Mouse (Mus musculus) right cerebral cortex, adult 18-20 months (tissue): ENCODE measurements around the gene Stk38.
"Not testable (repeated sequence)": the region's sequence is repeated elsewhere in the genome, so short reads cannot be mapped to it uniquely, and the experiment has no call there.

Experiments used
- DNase-seq: peaks from one replicate; pipeline ENCODE4 v3.0.0; 2022; ENCODE audit warnings: mixed read lengths

Gene Stk38

GRCm38 (mm10) chr17:29034264-29034663 is 26.5 kb upstream of the Stk38 start:
- DNase-seq = no peak

DNA sequence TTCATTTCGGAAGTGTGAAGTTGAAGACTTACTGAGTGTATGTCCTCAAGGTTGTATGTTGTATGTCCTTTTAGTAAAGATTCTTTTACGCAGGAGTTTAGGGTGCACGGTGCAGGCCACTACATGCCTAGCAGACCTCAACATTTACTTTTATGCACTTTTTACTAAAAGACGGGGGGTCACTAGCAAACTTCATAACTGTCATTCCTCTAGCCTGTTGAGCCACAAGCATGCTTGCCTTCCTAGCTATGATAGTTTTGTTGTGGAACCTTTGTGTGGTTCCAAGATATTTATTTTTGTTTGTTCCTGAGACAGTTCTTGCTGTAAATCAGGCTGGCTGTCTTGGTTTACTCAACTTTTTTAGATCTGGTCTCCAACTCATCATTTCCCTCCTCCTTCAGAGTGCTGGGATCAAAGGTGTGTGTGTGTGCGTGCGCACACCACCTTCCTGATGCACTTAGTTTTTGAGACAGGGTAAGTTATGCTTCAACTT is 25.8 kb upstream of the Stk38 start:
- no peak for DNase-seq

- peak; percentile 99 for DNase-seq
These were observed 24.7 kb upstream of the Stk38 start, which contains the start of gene Srsf3 for GRCm38 (mm10) chr17:29032274-29033069. Gene Srsf3, plus strand, starts transcription at chr17:29032628.

DNA sequence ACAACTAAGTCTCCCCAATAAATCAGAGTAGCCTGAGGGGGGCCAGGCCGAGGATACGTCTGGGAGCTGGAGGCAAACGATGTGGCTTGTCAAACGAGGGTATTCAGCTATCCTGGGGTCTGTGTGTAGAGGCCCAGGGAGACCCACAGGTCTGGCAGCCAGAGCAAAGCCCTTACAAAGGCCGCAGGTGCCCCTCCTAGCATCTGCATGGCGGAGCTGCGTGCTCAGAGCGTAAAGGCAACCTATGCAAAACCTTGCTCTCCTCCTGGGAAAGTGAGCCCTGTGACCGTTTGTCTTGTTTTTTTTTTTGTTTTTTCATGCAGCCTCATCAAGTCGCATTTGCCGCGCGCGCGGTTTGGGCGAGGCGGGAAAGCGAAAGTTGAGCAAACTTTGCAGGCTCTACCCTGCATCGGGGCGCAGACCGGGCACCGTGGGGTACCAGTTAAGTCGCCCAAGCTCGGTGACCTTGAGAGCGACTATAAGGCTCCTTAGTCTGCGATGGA is 24.0 kb upstream of the Stk38 start:
- DNase-seq = no peak

GRCm38 (mm10) chr17:29031085-29031711 is 23.4 kb upstream of the Stk38 start:
- DNase-seq = not testable (repeated sequence)

DNA sequence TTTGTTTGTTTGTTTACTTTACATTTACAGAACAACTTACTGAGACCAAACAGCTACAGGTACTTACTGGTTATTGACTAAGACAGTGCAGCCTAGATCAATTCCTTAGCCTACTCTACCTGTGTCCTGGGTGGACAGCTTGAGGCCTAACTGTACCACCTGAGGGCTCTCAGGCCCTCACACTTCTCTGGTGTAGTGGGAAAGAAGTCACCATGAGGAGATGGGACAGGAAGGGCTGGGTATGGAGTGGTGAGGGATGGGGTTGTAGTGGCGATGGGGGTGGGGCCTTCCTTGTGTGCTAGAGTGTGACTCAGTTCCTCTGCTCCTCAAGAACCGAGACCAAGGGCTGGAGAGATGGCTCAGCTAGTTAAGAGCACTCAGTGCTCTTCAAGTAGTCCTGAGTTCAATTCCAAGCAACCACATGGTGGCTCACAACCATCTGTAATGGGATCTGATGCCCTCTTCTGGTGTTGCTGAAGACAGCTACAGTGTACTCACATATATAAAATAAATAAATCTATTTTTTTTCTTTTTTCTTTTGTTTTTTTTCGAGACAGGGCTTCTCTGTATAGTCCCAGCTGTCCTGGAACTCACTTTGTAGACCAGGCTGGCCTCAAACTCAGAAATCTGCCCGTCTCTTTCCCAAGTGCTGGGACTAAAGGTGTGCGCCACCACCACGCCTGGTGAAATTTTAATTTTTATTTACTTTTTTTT is 22.7 kb upstream of the Stk38 start:
- DNase-seq = no peak

DNA sequence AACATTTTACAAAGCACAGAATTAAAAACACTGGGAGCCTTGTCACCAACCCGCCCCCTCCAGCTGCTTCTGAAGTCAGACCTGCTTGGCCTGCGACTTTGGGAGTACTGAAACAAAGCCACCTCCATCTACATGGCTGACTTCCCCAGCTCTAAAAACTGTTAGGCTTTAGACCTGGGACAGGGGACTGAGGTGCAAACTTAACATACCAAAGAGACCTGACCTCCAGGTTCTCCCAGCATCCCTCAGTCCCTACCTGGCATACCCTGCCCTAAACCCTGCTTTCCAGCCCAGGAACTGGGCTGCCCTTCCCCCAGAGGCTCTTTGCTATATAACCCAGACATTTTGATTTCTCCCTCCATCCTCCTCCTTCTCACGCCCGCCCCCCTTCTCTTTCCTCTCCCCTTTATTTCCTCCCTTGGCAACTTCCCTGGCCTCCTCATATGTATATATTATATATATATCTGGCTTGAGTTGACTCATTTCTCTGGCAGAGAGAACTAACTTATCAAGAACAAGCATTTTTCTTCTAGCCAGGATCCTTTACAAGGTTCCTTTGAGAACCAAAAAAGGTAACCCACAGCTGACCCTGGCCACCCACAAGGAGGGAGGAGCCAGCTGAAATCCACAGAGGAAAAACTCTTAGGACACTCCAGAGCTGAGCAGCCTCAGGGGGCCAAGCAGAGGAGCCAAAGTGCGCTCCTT is 19.0 kb upstream of the Stk38 start:
- DNase-seq = peak; percentile 35

DNA sequence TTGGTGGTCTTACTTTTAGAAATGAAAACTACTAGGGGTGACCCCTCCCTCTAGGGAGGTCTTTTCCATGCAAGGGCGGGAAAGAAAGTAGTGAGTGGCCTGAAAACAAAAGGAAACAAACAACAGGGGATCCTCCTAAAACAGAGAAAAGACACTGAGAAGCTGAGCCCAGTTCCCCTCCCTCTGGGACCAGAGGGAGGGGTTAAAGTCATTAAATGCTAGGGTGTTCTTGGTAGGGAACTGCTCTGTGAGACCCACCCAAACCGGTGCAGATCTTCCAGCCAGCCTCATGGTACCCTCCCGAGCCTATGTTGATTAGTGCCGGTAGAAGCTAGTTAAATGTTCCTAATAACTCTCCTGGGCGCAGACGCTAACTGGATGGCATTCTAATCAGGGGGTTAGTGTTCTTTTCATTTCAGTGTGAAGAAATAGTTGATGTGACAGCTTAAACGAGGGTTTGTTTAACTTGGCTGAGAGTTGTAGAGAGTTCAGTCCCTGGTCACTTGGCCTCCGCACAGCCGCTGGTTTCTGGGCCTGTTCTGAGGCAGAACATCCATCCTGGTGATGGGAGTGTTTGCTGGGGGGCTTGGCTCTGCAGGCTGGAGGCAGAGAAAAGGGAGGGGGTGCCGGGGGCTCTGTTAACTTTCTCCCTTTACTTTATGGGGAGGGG is 17.2 kb upstream of the Stk38 start:
- DNase-seq = no peak

DNA sequence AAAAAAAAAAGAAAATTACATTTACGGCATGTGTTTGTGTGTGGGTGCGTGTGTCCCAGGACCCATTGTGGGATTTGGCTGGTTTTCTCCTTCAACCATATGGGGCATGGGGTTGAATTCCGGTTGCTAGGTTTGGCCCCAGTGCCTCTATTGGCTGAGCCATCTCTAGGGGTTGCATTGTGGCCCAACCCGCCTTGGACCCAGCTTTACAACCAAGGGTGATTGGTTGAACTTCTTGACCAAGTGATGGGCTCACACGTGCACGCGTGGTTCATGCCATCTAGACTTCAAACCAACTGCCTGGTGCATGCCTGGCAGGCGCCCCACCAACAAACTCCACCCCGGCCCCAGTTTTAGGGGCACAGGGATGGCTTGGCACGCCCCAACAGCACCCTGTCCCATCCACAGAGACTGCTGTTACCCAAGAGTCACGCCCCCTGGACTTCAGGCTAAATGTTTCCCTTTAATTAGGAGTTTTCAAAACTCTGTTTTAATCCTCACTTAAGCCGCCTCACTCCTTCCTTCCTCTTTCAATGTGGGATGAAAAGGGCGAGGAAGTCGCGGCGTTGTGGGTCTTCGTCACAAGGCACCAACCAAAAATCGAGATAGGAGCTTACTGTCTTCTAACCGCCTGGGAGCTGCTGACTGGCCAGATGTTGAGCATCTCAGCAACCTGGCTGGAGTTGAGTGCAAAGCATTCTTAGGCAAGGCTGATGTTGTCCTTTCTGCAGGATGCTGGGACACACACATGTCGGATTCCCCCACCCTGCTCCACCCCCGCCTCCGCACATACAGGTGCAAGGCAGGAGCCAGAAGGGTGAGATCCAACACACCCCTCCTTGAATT is 16.5 kb upstream of the Stk38 start:
- no peak for DNase-seq

- no peak for DNase-seq
These were observed 15.6 kb upstream of the Stk38 start for GRCm38 (mm10) chr17:29023346-29023745.

DNA sequence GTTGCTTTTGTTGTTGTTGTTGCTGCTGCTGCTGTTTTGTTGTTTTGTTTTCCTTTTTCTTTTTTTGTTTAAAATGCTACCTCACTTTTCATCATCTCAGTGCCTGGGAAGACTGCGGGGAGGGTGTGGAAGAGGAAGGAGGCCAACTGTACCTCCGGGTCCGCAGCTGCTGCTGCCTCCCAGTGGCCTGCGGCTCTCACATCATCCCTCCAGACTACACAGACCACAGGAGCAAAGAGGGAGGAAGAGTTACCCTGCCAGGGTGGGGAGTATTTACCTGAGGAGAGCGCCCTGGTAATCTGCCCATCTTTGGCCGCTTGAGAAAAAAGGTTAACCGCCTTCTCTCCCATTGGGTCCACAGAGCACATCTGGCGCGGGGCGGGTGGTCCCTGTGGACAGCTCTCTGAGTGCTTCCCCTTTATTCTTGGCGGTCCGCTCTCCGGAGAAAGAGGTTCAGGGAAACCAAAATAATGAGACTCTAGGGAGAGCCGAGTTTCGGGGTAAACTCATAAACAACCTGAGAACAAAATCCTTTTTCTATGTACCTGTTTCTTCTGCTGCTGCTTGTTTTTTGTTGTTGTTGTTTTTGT is 14.5 kb upstream of the Stk38 start:
- no peak for DNase-seq

GRCm38 (mm10) chr17:29020444-29020843 is 12.6 kb upstream of the Stk38 start:
- no peak for DNase-seq

DNA sequence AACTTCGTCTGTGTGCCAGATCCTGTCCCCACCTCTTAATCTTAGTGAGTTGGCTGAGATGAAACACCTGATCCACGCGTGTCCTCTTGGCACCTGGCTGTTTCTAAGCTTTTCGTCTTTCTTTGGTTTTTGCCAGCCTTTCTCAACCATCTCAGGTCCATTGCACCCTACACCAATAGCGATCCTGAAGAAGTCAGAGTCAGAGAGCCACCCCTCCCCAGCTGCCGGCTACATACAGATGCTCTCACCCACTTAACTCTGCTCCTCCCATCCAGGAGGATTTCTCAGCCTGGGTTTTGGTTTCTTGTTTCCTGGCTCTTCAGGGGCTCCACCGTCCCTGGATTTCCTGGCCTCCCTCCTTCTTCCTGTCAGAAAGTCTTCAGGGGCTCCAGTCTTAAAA is 11.6 kb upstream of the Stk38 start:
- no peak for DNase-seq

GRCm38 (mm10) chr17:29018292-29018984 is 10.6 kb upstream of the Stk38 start:
- DNase-seq = no peak

GRCm38 (mm10) chr17:29016705-29017104 is 8.9 kb upstream of the Stk38 start:
- DNase-seq = no peak

DNA sequence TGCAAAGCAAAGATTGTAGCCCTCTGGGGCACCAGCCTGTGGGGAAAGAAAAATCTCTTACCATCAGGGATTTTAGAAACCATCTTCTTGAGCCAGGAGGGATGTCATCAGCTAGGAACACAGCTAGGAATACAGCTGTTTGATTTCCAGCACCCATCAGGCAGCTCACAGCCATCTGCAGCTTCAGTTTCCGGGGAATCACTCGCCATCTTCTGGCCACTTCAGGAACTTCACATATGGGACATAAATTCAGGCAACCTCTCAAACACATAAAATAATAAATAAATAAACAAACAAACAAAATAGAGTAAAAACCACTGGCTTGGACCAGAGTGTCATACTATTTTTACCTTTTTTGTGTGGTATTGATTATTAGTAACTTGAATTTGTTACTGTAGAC is 7.8 kb upstream of the Stk38 start:
- no peak for DNase-seq

GRCm38 (mm10) chr17:29014235-29014634 is 6.4 kb upstream of the Stk38 start:
- no peak for DNase-seq

DNA sequence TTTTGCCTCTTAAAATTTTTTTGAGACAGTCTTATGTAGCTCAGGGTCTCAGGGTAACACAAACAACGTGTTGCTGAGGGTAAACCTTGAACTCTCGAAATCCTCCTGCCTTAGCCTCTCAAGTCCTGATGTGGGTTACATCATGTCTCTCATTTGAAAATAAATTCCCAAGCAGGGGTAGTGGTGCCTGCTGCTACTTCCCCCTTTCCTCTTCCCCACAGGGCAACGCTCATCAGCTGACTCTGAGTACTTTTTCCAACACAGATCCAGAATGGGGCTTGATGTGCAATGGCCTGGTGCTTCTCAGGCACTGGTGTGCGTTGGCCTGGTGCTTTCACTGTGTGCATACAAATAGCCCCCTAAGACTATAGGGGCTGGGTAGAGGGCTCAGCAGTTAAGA is 1.4 kb upstream of the Stk38 start:
- DNase-seq = no peak

- no peak for DNase-seq
These were observed 493 bp upstream of the Stk38 start for GRCm38 (mm10) chr17:29008326-29008650.

- no peak for DNase-seq
These were observed 553 bp downstream of the Stk38 start for GRCm38 (mm10) chr17:29007243-29007640.
